Mouse (Mus musculus): ENCODE results near the gene Ror1. TPM values are rescaled to one million over a fixed set of nuclear protein-coding genes. Genes with fewer than 3 reads are reported as not detected.
A peak's percentile ranks its signal among the peaks of the same experiment; 100 is the strongest.

The Ror1 gene
- total RNA-seq, 2 experiments from 2014 or later = 0.59 to 0.93 TPM

DNA sequence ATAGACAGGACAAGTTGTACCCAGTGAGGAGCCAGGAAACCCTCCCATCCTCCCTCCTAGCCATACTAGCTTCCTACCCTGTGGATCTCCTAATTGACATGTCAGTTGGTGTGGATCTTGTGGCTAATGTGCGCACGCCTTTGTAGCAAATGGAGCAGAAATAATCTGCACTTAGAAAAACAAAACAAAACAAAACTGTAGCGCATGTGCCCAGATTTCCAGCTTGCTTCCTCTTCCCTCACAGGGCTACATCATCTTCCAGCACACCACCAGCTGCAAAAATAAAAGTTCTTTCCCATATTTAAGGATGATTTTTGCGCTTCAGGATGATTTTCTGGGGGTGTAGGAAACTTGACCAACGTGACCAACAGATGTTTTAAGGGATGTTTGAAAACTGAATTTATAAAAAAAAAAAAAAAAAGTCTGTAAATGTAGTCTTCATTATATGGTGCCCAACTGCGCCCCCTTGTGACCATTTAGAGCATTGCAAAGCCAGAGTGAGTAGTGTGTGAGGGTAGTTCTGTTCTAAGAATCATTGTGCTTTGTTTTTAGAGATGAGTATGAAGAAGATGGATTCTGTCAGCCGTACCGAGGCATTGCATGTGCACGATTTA is 311.8 kb downstream of the Ror1 start:
- peak; percentile 41 to 70 for DNase-seq (ENCODE audit: low spot score in 2 of 2)
- intact Hi-C loops (cut with DNase I) = loop anchor here (2.0 to 10.0 kb wide), 4 partner anchors 130 to 460 kb away; partner anchors contain the start of gene Ror1

DNA sequence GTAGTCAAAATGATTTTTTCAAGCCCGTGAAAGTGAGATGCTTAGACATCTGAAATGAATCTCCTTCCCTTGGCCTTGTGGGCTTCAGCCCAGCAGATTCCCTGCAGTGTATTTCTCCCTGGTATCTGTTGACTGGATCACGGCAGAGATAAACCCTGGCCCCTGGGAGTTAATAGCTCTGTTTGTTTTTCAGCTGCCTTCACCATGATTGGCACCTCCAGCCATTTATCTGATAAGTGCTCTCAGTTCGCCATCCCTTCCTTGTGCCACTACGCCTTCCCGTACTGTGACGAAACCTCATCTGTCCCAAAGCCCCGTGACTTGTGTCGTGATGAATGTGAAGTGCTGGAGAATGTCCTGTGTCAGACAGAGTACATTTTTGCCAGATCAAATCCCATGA is 313.9 kb downstream of the Ror1 start:
- intact Hi-C loops (cut with DNase I) = loop anchor here (5.0 to 10.0 kb wide), 3 partner anchors 128 to 462 kb away; no protein-coding TSS in a partner anchor
- DNase-seq (ENCODE audit: low spot score in 2 of 2) = no peak

- intact Hi-C loops (cut with DNase I) = no loop called here
- no peak for DNase-seq (ENCODE audit: low spot score in 2 of 2)
These were observed 316.4 kb downstream of the Ror1 start for GRCm38 (mm10) chr4:100411841-100412539.

- intact Hi-C loops (cut with DNase I) = no loop called here
- DNase-seq (ENCODE audit: low spot score in 2 of 2) = no peak
These were observed 327.2 kb downstream of the Ror1 start for GRCm38 (mm10) chr4:100422756-100423155.

DNA sequence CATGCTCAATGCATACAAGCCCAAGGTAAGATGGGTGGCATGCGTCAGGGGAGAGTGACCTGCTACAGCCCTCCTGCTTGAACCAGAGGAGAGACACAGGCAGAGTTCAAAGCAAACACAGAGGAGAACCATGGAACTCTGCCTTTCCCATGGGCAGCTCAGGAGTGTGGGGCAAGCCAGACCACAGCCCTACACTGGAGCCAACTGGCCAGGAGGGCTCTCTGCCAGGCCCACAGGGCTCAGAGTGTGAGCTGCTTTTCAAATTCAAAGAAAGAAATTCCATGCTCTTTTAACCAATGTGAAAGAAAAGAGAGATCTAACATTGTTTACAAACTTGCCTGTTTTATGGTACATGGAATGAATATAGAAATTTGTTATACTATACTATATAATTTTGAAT is 330.5 kb downstream of the Ror1 start:
- no peak for DNase-seq (ENCODE audit: low spot score in 2 of 2)
- intact Hi-C loops (cut with DNase I) = no loop called here

DNA sequence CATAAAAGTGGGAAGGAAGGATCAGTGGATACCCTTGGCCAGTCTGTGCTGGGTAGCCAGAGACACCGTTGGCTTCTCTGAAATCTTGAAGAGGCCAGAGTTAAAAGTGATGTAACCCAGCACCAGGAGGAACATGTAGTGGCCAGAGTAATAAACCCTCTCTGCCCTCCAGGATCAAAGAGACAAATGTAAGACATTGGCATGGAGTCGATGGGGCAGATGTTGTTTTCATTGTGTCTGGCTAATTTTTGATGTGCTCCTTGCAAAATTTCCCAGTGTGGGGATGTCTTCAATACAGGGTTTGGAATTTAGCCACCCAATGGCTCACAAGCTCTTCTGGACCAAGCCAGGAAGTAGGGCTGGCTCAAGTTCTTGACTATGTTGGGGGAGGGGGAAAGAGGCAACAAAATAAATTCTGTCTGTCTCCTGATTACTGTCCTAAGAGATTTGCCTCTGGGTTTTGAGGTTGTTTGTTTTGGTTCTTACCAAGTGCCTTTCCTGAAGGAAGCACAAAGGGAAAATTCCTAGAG is 333.8 kb downstream of the Ror1 start:
- DNase-seq (ENCODE audit: low spot score in 2 of 2) = no peak
- intact Hi-C loops (cut with DNase I) = no loop called here

DNA sequence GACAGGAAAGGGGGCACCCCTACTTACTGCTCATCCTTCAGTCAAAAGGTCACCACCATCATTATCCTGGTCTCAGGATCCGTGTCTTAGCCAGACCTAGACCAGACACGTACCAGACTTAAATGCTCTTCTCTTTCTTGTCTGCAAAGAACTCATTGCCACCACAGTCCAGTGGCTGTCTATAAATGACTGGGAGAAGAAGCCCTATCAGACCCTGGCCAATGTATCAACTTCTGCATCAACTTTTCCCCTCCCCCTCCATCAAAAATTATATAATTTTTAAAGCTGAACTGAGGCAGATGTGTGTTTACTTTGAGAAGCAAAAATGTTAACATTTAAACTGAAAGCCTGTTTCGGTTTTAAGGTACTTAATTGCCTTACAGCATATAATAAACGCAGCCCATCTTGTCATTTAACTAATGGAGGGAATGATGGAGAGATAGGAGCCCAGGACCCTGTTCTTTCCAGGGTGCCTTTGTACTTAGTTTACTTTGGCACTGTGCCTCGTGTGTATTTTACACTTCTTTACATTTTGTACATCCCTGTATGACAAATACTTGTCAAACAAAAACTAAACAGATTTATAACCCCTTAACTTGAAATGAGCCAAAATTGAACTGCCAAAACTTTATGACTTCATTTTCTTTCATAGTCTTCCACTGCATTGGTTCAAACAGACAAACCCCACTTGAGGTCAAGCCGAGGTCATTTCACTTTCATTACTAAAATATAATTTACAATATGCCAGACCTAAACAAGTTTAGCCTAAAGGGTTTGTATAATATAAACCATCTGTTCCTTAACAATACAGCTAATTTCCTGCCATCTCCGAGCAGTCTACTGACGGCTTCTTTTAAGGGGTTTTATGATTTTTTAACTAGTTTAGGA is 339.9 kb downstream of the Ror1 start:
- intact Hi-C loops (cut with DNase I) = no loop called here

DNA sequence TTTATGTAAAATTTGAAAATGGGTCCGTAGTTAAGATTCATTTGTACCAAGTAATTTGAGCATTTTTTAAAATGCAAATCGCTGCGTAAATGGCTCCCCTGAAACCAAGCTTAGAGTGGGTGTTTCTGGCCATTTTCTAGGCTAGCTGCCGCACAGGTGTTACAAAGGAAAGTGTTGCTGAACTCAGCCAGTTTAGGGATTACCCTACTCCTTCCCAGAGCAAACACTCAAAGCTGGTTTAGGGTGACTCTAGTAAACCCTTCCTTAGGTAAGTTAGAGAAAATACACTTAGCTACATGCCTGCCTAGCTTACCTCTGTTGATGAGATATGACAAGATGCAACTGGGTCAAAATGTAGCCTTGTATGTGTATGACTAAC is 340.6 kb downstream of the Ror1 start:
- no peak for DNase-seq (ENCODE audit: low spot score in 2 of 2)
- intact Hi-C loops (cut with DNase I) = no loop called here

More for the DNA sequence above, 339.9 kb downstream of the Ror1 start:
- DNase-seq (ENCODE audit: low spot score in 2 of 2) = no peak

- intact Hi-C loops (cut with DNase I) = no loop called here
- DNase-seq (ENCODE audit: low spot score in 2 of 2) = no peak
These were observed 351.3 kb downstream of the Ror1 start for GRCm38 (mm10) chr4:100446897-100447296.

DNA sequence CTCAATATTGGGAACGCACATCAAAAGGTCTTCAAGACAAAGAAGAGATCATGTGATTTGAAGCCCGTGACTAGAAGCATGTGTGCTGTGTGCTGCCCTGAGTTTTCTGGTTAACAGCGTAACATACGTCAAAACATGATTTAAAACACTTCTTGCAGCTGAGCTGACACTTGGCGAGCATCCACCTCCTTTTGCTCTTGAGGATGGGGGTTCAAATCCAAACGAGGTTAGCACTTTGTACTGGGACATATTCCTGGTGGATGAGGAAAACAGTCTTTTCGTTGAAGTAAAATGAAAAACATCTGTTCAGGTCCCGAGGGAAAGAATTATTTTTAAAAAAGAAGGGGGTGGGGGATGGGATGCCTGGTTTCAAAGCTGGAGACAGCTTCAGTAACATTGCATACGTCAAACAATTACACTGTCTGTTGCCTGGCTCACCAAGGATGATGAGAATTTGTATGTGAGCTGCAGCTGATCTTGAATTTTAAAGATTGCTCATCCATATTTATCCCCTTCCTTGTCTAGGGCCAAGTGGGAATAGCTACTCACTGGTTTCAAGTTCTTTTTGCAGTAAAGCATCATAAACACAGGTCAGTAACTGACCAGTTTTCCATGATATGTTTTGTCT is 367.0 kb downstream of the Ror1 start:
- no peak for DNase-seq (ENCODE audit: low spot score in 2 of 2)
- intact Hi-C loops (cut with DNase I) = no loop called here

DNA sequence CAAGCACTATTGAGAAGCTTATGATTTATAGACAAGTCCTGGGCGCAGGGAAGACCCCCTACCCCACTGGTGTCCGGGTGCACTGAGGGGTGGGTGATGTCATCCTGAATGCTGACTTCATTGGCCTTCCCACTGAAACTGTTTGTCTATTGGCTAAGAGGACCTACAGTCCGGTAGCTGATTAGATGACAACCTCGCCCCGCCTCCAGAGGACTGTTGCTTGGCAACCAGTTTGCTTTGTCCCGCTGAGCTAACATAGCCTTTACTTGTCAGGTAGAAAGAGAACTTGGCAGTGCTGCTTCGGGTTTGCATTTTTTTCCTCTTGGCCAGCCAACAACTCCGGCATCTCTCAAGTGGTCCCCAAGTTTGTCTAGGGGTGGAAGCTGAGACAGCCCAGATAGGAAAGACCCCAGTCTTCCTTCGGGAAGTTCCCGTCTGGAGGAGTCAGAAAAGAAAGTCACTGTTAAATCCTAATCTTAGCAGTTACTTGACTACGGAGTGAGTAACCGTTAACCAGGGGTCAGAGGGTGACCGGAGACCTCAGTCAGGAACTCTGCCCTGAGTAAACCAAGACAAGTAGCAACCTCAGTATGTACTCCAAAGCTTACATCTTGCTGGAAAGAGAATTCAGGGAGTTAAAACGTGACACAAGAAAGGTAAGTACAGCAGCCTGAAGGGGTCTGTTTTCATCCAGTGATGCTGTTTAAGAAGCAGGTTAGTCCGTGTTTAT is 383.2 kb downstream of the Ror1 start, which contains the start of gene Ube2u:
Ube2u (plus strand) TSS at position 258 of the 730 bp plus-strand sequence.
- intact Hi-C loops (cut with DNase I) = no loop called here
- DNase-seq (ENCODE audit: low spot score in 2 of 2) = peak; percentile 4 to 13

GRCm38 (mm10) chr4:100488447-100488846 is 392.9 kb downstream of the Ror1 start:
- DNase-seq (ENCODE audit: low spot score in 2 of 2) = no peak
- intact Hi-C loops (cut with DNase I) = no loop called here

Other genes with a start within 250 kb of the Ror1 start
- 10 to 100 TPM; 52.5 to 53.8 TPM for gene Pgm1, start 166.4 kb upstream of the Ror1 start, total RNA-seq (2021)
- gene Itgb3bp, start 166.0 kb upstream of the Ror1 start, total RNA-seq (2021) = 1 to 10 TPM; 4.7 to 5.9 TPM

Data from left cerebral cortex, postnatal 36 days (tissue).